Mouse (Mus musculus): ENCODE measurements around the gene Rpl6. TPM values are rescaled to one million over a fixed set of nuclear protein-coding genes. Genes with fewer than 3 reads are reported as not detected.
A peak's percentile ranks its signal among the peaks of the same experiment; 100 is the strongest.
"Not testable (repeated sequence)": the region's sequence is repeated elsewhere in the genome, so short reads cannot be mapped to it uniquely, and the experiment has no call there.

Rpl6 gene
- total RNA-seq, 2 experiments from 2014 or later = 474 to 847 TPM

GRCm38 (mm10) chr5:121220732-121221301 is 16.5 kb downstream of the Rpl6 start:
- no peak; the same call in 1 of the 2 replicates for ATAC-seq (replicated peaks; ENCODE audit: low FRiP score, poor library complexity, severe bottlenecking)

- ATAC-seq (replicated peaks; ENCODE audit: low FRiP score, poor library complexity, severe bottlenecking) = no peak
Measured at GRCm38 (mm10) chr5:121221328-121221850, 17.1 kb downstream of the Rpl6 start.

GRCm38 (mm10) chr5:121224020-121224419 is 19.7 kb downstream of the Rpl6 start:
- ATAC-seq (replicated peaks; ENCODE audit: low FRiP score, poor library complexity, severe bottlenecking) = not testable (repeated sequence)

- ATAC-seq (replicated peaks; ENCODE audit: low FRiP score, poor library complexity, severe bottlenecking) = no peak
Measured at GRCm38 (mm10) chr5:121224856-121225255, 20.6 kb downstream of the Rpl6 start.

GRCm38 (mm10) chr5:121225854-121226253 is 21.6 kb downstream of the Rpl6 start:
- ATAC-seq (replicated peaks; ENCODE audit: low FRiP score, poor library complexity, severe bottlenecking) = no peak

- ATAC-seq (replicated peaks; ENCODE audit: low FRiP score, poor library complexity, severe bottlenecking) = no peak
Measured at GRCm38 (mm10) chr5:121226406-121226805, 22.1 kb downstream of the Rpl6 start.

- ATAC-seq (replicated peaks; ENCODE audit: low FRiP score, poor library complexity, severe bottlenecking) = no peak
Measured at GRCm38 (mm10) chr5:121226845-121227244, 22.6 kb downstream of the Rpl6 start.

GRCm38 (mm10) chr5:121227330-121227729 is 23.0 kb downstream of the Rpl6 start:
- ATAC-seq (replicated peaks; ENCODE audit: low FRiP score, poor library complexity, severe bottlenecking) = not testable (repeated sequence)

- ATAC-seq (replicated peaks; ENCODE audit: low FRiP score, poor library complexity, severe bottlenecking) = no peak
Measured at GRCm38 (mm10) chr5:121229182-121229581, 24.9 kb downstream of the Rpl6 start.

GRCm38 (mm10) chr5:121230811-121231210 is 26.5 kb downstream of the Rpl6 start:
- peak; percentile 67 for ATAC-seq (replicated peaks; ENCODE audit: low FRiP score, poor library complexity, severe bottlenecking)

GRCm38 (mm10) chr5:121232789-121233188 is 28.5 kb downstream of the Rpl6 start:
- no peak for ATAC-seq (replicated peaks; ENCODE audit: low FRiP score, poor library complexity, severe bottlenecking)

GRCm38 (mm10) chr5:121233726-121234125 is 29.4 kb downstream of the Rpl6 start:
- peak; percentile 44 for ATAC-seq (replicated peaks; ENCODE audit: low FRiP score, poor library complexity, severe bottlenecking)

- peak; percentile 90 for ATAC-seq (replicated peaks; ENCODE audit: low FRiP score, poor library complexity, severe bottlenecking)
Measured at GRCm38 (mm10) chr5:121236171-121236570, 31.9 kb downstream of the Rpl6 start.

- no peak for ATAC-seq (replicated peaks; ENCODE audit: low FRiP score, poor library complexity, severe bottlenecking)
Measured at GRCm38 (mm10) chr5:121238208-121238607, 33.9 kb downstream of the Rpl6 start.

- no peak for ATAC-seq (replicated peaks; ENCODE audit: low FRiP score, poor library complexity, severe bottlenecking)
Measured at GRCm38 (mm10) chr5:121239846-121240245, 35.6 kb downstream of the Rpl6 start.

- no peak for ATAC-seq (replicated peaks; ENCODE audit: low FRiP score, poor library complexity, severe bottlenecking)
Measured at GRCm38 (mm10) chr5:121241182-121241581, 36.9 kb downstream of the Rpl6 start.

GRCm38 (mm10) chr5:121242261-121242660 is 38.0 kb downstream of the Rpl6 start:
- peak; percentile 66 for ATAC-seq (replicated peaks; ENCODE audit: low FRiP score, poor library complexity, severe bottlenecking)

- ATAC-seq (replicated peaks; ENCODE audit: low FRiP score, poor library complexity, severe bottlenecking) = peak; percentile 72
Measured at GRCm38 (mm10) chr5:121242701-121243100, 38.4 kb downstream of the Rpl6 start.

- ATAC-seq (replicated peaks; ENCODE audit: low FRiP score, poor library complexity, severe bottlenecking) = no peak
Measured at GRCm38 (mm10) chr5:121243676-121244364, 39.5 kb downstream of the Rpl6 start.

- ATAC-seq (replicated peaks; ENCODE audit: low FRiP score, poor library complexity, severe bottlenecking) = peak; percentile 20
Measured at GRCm38 (mm10) chr5:121244365-121244731, 40.1 kb downstream of the Rpl6 start.

GRCm38 (mm10) chr5:121245201-121245600 is 40.9 kb downstream of the Rpl6 start:
- no peak for ATAC-seq (replicated peaks; ENCODE audit: low FRiP score, poor library complexity, severe bottlenecking)

Measured in erythroid progenitor cell, adult 5-6 weeks (primary cell).